Mouse (Mus musculus): ENCODE data around the gene Grid1.

GRCm38 (mm10) chr14:35044268-35044667, 224.4 kb downstream of the Grid1 start:
- TF ChIP-seq CTCF (IDR thresholded peaks at IDR 0.05) (no peak), EP300 (IDR thresholded peaks at IDR 0.05) (no peak)

All from lung, postnatal 0 days (tissue).